Mouse (Mus musculus) CD8-positive naive resting alpha-beta T cell, adult 2 months (primary cell): ENCODE results near the gene Slamf6.
"Not testable (repeated sequence)": the region's sequence is repeated elsewhere in the genome, so short reads cannot be mapped to it uniquely, and the experiment has no call there.

Source experiments
- DNase-seq, 2 experiments: peaks; one replicate each; pipeline ENCODE4 v3.0.0; 2022; ENCODE audit warnings: low read depth in 2 of 2, low spot score in 2 of 2

The Slamf6 gene

DNA sequence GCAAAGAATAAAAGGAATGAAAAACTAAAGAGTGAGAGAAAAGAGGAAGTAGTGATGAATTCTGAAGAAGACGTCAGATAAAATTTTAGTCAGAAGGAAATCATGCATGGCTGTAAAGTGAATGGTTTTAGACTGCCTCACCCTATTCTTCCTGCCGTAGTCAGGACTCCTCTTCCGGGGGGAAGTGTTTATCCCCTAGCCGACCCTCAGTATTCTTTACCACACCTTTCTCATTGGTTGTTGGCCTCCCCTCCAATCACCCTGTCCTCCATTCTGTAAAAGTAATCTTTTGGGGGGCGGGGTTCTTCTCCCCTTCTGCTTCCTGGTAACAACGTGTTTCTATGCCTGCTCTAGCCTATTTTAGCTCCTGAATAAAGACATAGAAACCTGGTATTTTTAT lies 37.8 kb downstream of the Slamf6 start:
- no peak for DNase-seq

DNA sequence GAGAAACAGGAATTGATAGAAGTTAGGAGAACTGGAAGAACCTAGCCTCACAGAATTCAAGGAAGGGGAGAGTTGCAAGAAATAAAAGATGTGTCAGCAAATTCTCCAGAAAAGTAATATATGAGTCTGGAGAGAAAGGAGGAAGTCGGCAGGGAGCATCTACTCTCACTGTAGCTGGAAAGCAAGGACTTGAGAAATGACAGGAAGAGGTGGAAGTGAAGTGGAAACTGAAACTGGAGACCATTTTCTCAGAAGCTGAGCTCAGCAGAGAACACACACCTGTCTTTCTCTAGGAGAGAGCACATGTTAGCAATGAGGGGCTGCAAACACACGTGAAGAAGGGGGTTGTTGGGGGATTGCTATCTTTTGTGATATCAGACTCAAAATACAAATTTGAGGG lies 40.1 kb downstream of the Slamf6 start:
- DNase-seq = no peak

DNA sequence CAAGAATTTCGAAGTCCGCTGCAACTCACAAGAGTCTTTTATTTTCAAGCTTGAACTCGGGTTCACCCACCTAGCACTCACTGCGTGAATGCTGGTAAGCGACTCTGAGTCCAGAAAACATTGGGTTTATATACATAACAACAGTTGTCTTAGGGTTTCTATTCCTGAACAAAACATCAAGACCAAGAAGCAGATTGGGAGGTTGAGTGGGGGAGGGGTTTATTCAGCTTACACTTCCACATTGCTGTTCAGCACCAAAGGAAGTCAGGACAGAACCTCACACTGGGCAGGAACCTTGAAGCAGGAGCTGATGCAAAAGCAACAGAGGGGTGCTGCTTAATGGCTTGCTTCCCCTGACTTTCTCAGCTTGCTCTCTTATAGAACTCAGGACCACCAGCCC lies 43.4 kb downstream of the Slamf6 start:
- no peak for DNase-seq

- DNase-seq = no peak
Measured at GRCm38 (mm10) chr1:171961704-171962103, 44.4 kb downstream of the Slamf6 start.

DNA sequence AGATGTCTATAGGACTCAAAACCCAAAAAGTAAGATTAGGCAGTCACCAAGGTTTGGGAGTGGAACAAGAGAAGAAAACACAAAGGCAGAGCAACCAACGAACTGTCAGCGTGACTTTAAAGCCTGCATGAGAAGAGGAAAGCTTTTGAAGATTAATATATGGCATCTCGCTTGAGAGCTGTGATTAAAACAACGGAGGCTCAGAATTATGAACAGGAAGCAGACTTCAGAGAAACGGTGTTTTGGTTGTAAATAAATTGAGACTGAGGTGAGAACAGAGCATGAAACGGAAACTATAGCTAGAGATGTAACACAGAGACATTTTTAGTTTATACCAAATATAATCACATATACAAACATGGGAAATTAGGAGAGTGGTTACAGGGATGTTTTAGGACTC lies 46.3 kb downstream of the Slamf6 start:
- peak in 1 of 2 experiments; percentile 26 for DNase-seq

GRCm38 (mm10) chr1:171966054-171966790 lies 48.9 kb downstream of the Slamf6 start:
- no peak for DNase-seq

DNA sequence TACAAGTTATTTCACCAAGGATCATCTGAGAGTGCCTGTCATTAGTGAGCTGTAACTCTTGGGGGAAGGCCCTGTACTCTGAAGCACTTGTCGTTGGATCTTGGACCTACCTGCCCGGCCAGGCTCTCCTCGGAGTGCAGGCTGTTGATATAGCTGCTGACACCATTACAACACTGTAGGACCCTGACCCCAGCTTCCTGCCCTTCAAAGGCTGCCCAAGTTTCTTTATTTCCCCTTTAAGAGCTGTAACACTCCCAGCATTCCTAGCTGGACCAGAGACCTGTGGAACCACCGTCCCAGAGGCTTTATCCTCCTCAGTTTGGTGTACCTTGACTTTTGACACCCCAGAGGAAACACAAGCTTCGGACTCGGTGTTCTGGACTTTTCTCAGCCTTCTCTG lies 51.9 kb downstream of the Slamf6 start:
- no peak for DNase-seq

DNA sequence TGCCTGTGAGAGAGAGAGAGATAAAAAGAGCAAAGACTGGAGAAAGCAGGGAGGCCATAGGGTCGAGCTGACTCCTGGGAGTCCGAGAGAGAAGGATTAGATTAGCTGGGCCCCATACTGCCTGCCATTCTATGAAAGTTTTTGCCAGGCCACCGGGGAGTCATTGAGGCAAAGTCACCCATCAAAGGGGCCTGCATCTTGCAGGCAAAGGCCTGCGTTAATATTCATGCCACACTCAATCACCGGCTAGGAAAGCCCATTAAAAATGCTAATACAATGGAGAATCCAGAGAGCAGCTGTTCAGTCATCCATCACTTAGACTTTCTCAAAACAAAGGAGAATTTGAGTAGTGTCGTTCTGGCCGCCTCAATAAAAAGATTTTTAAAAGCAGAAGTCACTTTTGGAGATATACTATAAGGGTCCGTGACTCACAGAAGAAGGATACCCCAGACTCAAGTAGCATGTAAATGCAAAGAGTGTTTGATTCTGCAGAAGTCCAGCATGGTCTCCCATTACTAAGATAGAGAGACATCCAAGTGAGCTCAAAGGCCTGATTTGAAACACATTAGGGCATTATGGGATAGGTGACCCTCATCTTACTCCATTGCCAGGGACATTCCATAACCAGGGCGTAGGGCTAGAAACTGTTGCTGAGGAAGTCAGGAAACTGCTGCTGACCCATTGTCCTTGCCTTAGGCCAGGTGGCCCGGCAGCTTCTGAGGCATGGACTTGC lies 53.7 kb downstream of the Slamf6 start:
- DNase-seq = no peak

GRCm38 (mm10) chr1:171974361-171974760 lies 57.0 kb downstream of the Slamf6 start:
- not testable (repeated sequence) for DNase-seq

GRCm38 (mm10) chr1:171975377-171975776 lies 58.1 kb downstream of the Slamf6 start:
- no peak for DNase-seq

GRCm38 (mm10) chr1:171975831-171976230 lies 58.5 kb downstream of the Slamf6 start:
- no peak for DNase-seq

DNA sequence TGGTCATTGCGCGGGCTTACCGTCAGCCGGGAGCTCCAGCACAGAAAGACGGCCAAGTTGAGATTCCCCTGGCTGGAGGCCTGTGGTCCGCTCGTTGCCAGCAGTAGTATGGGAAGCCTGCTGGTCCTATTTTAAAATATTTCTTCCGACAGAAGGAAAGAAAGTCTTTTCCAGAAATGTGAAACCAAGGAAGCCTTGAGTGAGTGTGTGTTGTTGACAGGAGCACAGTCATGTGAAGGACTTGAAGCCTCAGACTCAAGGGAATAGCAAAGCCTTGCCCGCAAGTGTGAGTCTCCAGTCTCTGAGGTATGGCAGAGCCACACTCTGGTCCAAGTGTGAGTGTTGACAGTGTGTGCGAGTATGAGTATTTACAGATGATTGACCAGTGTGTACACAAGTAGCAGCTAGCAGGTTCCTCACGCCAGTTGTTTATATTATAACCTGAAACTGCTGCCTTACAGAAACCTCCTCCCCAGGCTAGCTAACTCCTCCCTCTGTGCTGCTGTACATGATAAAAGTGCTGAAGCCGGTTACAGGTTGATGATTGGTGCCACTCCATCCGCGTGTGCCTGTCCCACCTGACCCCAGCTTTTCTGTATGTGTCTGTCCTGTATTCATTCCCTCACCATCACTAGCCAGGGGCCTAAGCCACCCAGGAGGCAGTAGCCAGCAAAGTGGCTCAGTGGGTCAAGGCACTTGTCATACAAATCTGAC lies 59.7 kb downstream of the Slamf6 start:
- no peak for DNase-seq

DNA sequence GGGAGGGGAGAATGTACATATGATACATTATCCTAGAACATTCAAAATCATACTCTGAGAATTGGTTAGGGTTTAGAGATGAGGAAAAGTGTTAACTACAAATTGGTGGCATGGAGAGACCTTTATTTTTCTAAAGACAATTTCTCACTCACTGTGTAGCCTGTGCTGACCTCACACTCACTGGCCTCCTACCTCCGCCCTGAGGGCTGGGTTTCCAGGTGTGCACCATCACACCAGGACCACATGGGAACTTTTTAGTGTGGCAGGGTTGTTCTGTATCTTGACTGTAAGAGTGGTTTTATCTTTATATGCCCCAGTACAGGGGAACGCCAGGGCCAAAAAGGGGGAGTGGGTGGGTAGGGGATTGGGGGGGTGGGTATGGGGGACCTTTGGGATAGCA lies 60.6 kb downstream of the Slamf6 start:
- DNase-seq = no peak

DNA sequence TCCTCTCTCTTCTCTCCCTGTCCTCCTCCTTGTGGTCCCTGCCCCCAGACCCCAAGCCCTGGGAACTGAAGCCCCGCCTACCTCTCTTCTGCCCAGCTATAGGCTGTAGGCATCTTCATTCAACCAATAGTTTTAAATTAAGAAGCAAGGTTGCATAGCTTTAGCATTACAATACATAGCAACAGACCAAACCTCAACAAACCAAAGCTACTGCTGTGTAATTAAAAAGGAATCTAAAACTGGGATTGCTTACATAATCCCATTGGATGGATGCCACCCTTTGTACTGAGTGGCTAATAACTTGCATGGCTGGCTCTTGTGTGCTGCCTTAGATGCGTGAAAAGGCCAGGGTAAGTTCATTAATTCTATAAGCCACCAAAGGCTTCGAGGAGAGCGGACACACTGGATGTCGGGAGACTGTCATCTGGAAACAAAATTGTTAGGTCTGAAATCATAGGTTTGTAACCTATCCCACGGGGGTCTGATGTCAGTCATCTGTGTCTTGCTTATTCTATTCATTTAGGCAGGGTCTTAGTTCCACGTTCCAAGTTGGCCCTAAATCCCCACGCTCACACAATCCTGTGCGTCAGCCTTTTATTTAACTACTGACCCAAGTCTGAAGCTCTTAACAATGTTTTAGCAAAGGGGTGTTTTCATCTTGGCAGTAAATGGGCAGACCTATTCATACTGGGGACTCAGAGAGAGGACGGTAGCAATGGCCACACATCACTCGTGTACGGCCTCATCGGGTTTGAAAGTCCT lies 62.8 kb downstream of the Slamf6 start:
- DNase-seq = no peak

DNA sequence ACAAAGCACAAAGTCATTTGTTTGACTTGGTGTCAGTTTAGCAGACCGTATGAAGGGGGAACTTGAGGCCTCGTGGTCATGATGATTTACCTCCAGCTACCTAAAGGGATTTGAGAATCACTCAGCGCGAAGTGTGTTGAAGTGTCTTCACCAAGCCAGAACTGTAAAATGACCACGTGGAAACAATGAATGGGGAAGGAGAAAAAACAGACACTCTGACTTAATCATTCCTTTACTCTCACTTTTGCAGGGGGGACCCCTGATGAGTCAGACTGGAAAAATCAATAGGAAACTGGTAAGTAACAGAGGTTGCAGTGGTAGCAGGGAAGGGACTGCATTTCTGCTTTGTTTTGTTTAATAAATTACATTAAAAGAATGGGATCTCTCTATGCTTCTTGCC lies 64.9 kb downstream of the Slamf6 start:
- no peak for DNase-seq

DNA sequence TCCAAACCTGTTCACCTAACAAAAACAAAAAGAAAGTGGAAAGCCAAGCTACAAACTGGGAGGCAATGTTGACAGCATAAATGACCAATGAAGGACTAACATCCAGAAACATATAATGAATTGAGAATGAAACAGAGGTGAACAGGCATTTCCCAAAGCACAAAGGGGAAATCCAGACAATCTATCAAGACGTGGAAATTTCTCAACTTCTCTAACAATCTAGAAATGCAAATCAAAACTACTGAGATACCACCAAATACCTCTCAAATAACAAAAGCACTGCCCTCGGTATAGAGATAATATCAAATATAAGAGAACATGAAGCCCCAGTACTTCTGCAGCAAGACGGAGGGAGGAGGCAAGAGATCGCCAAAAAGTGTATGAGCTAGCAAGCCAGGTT lies 65.4 kb downstream of the Slamf6 start:
- DNase-seq = no peak

- DNase-seq = peak in 1 of 2 experiments; percentile 22
Measured at GRCm38 (mm10) chr1:171983372-171984001, 66.2 kb downstream of the Slamf6 start.

DNA sequence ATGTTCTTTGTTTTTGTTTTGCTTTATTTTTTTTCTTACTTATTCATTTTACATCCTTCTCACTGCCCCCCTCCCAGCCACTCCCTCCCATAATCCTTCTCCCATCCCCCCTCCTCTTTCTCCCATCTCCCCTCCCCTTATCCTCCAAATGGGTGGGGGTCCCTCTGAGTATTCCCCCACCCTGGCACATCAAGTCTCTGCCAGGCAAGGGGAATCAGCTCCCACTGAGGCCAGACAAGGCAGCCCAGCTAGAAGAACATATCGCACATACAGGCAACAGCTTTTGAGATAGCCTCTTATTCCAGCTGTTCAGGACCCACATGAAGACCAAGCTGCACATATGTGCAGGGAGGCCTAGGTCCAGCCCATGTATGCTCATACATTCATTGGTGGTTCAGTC lies 66.8 kb downstream of the Slamf6 start:
- DNase-seq = no peak

GRCm38 (mm10) chr1:171991883-171992282 lies 74.6 kb downstream of the Slamf6 start:
- DNase-seq = no peak

GRCm38 (mm10) chr1:171992901-171993530 lies 75.7 kb downstream of the Slamf6 start:
- no peak for DNase-seq
